Mouse (Mus musculus) G1E (cell line): ENCODE measurements around the gene Pola1.

ENCODE experiments used
- CTCF ChIP-seq: IDR thresholded peaks from 2 replicates; pipeline ENCODE4 v1.5.1; 2012; ENCODE audit warnings: low read depth, low read length, inconsistent platforms, mixed read lengths
- GATA1 ChIP-seq: IDR thresholded peaks from 2 replicates; pipeline ENCODE4 v1.6.1; 2012; ENCODE audit warnings: borderline replicate concordance, low read length, inconsistent platforms, mixed read lengths
- POLR2AphosphoS5 ChIP-seq: IDR thresholded peaks from 2 replicates; pipeline ENCODE4 v1.6.1; 2012; ENCODE audit warnings: low read depth, low read length, inconsistent platforms; ENCODE audit not compliant: insufficient replicate concordance

GRCm38 (mm10) chrX:93594283-93594682, 37.7 kb downstream of the Pola1 start:
- TF ChIP-seq CTCF (no peak), GATA1 (no peak), POLR2AphosphoS5 (no peak)
